Mouse (Mus musculus) liver, postnatal 0 days (tissue): Measurements from ENCODE around the gene Apbb1. TPM values are rescaled to one million over a fixed set of nuclear protein-coding genes. Genes with fewer than 3 reads are reported as not detected.

ENCODE experiments used
- ATAC-seq: fragments of 200-750 bp; cut with Nextera tagmentation; 2 replicates; pipeline ENCODE4 v1.8.0; 2017; ENCODE audit warnings: mild to moderate bottlenecking, moderate library complexity
- DNase-seq: peaks from one replicate; pipeline ENCODE4 v3.0.0-alpha.2; 2016
- H3K27ac ChIP-seq: fragments of 300-500 bp; sonication (generic); 2 replicates; pipeline ENCODE4 v1.5.1; 2014; ENCODE audit warnings: antibody characterized with exemption, moderate library complexity, mild to moderate bottlenecking, low read depth
- H3K27me3 ChIP-seq: fragments of 300-500 bp; sonication (generic); 2 replicates; pipeline ENCODE4 v1.6.1; 2014; ENCODE audit warnings: low read length, control low read depth, mixed read lengths; ENCODE audit not compliant: insufficient read depth
- H3K36me3 ChIP-seq: fragments of 300-500 bp; sonication (generic); replicated peaks from 2 replicates; pipeline ENCODE4 v1.6.1; 2014; ENCODE audit warnings: mild to moderate bottlenecking, control low read depth, low read length, moderate library complexity, mixed read lengths; ENCODE audit not compliant: insufficient read depth
- H3K4me1 ChIP-seq: fragments of 300-500 bp; sonication (generic); 2 replicates; pipeline ENCODE4 v1.6.1; 2014; ENCODE audit warnings: antibody characterized with exemption, mild to moderate bottlenecking, control low read depth; ENCODE audit not compliant: insufficient read depth
- H3K4me2 ChIP-seq: fragments of 300-500 bp; sonication (generic); 2 replicates; pipeline ENCODE4 v1.6.1; 2014; ENCODE audit warnings: low read depth, mild to moderate bottlenecking, low read length, moderate library complexity, mixed read lengths
- H3K4me3 ChIP-seq: fragments of 300-500 bp; sonication (generic); 2 replicates; pipeline ENCODE4 v1.5.1; 2014; ENCODE audit warnings: low read depth, low read length
- H3K9ac ChIP-seq: fragments of 300-500 bp; sonication (generic); replicated peaks from 2 replicates; pipeline ENCODE4 v1.6.1; 2014; ENCODE audit warnings: mild to moderate bottlenecking, moderate library complexity
- H3K9me3 ChIP-seq: fragments of 300-500 bp; sonication (generic); 2 replicates; pipeline ENCODE4 v1.6.1; 2016; ENCODE audit warnings: mild to moderate bottlenecking, control low read depth, low read length, mixed read lengths
- CTCF ChIP-seq: sonication (generic); IDR thresholded peaks from 2 replicates; pipeline ENCODE4 v1.5.1; 2016; ENCODE audit warnings: antibody characterized with exemption, low read depth
- EP300 ChIP-seq: IDR thresholded peaks from 2 replicates; pipeline ENCODE4 v1.6.1; 2016; ENCODE audit warnings: antibody characterized with exemption, low read depth, mild to moderate bottlenecking
- WGBS: fragments of 180-500 bp; shearing (Covaris S2); extraction: QIAGEN DNeasy Blood & Tissue Kit; methylation state at CpG from one replicate; pipeline ENCODE4 v1.1.7; 2014; ENCODE audit not compliant: insufficient replicate concordance; 5-methylcytosine and 5-hydroxymethylcytosine counted together
- polyA plus RNA-seq: library from polyadenylated mRNA; unstranded; fragments of >200 nt; fragmentation: Nextera tagmentation; extraction: Ambion mirVana; gene quantifications from 2 replicates; pipeline ENCODE4 v1.2.1, GENCODE M21; 2015

Apbb1 gene
- polyA plus RNA-seq, 1 experiment from 2014 or later: 0.92 TPM

- WGBS: 93% methylated on average over 22 of the region's 22 CpGs
Measured at GRCm38 (mm10) chr7:105617810-105618209, 36.4 kb upstream of the Apbb1 start.

GRCm38 (mm10) chr7:105616561-105616960 lies 35.1 kb upstream of the Apbb1 start:
- H3K27me3 ChIP-seq: no peaks in the 10 kb centered on the region
- 83% methylated on average over 6 of the region's 6 CpGs for WGBS
- H3K27ac ChIP-seq: no peak overlapping the region
- H3K4me2 ChIP-seq: no peak overlapping the region
- no peak overlapping the region for H3K4me3 ChIP-seq
- H3K9ac ChIP-seq: no peak overlapping the region
- H3K4me1 ChIP-seq: no peaks in the 10 kb centered on the region
- H3K9me3 ChIP-seq: no peaks in the 10 kb centered on the region
- ATAC-seq: no peak
- peaks cover 24% of the 10 kb centered on the region for H3K36me3 ChIP-seq
- no peak for DNase-seq
- no peak for TF ChIP-seq CTCF
- TF ChIP-seq EP300: no peak

More at GRCm38 (mm10) chr7:105617810-105618209, 36.4 kb upstream of the Apbb1 start:
- H3K4me3 ChIP-seq: no peak overlapping the region
- no peaks in the 10 kb centered on the region for H3K9me3 ChIP-seq
- TF ChIP-seq CTCF: no peak
- TF ChIP-seq EP300: no peak
- H3K9ac ChIP-seq: no peak overlapping the region
- no peak overlapping the region for H3K4me2 ChIP-seq
- DNase-seq (no peak), ATAC-seq (no peak)
- H3K27ac ChIP-seq: no peak overlapping the region
- no peaks in the 10 kb centered on the region for H3K4me1 ChIP-seq
- H3K36me3 ChIP-seq: peaks cover 21% of the 10 kb centered on the region
- no peaks in the 10 kb centered on the region for H3K27me3 ChIP-seq

- no peak overlapping the region for H3K9ac ChIP-seq
- DNase-seq (no peak), ATAC-seq (peak; percentile 54)
- H3K4me2 ChIP-seq: no peak overlapping the region
- WGBS: 68% methylated on average over 1 of the region's 1 CpGs
- no peaks in the 10 kb centered on the region for H3K27me3 ChIP-seq
- H3K9me3 ChIP-seq: no peaks in the 10 kb centered on the region
- H3K4me1 ChIP-seq: no peaks in the 10 kb centered on the region
- no peak overlapping the region for H3K27ac ChIP-seq
- TF ChIP-seq EP300 (no peak), CTCF (no peak)
- no peak overlapping the region for H3K4me3 ChIP-seq
- peaks cover 29% of the 10 kb centered on the region for H3K36me3 ChIP-seq
Measured at GRCm38 (mm10) chr7:105615720-105616119, 34.3 kb upstream of the Apbb1 start.

GRCm38 (mm10) chr7:105614400-105614799 lies 32.9 kb upstream of the Apbb1 start:
- Histone ChIP-seq H3K27ac (no peak overlapping the region), H3K36me3 (peaks cover 29% of the 10 kb centered on the region)
- WGBS: 71% methylated on average over 1 of the region's 1 CpGs

GRCm38 (mm10) chr7:105611767-105612166 lies 30.3 kb upstream of the Apbb1 start:
- no peak overlapping the region for H3K9ac ChIP-seq
- H3K4me1 ChIP-seq: no peaks in the 10 kb centered on the region
- H3K36me3 ChIP-seq: peaks cover 20% of the 10 kb centered on the region; the same call in 1 of the 2 replicates
- no peaks in the 10 kb centered on the region for H3K27me3 ChIP-seq
- H3K4me2 ChIP-seq: no peak overlapping the region
- no peak for DNase-seq
- H3K4me3 ChIP-seq: no peak overlapping the region
- WGBS: 82% methylated on average over 1 of the region's 1 CpGs
- ATAC-seq: no peak
- TF ChIP-seq EP300: no peak
- no peak for TF ChIP-seq CTCF
- no peak overlapping the region for H3K27ac ChIP-seq
- no peaks in the 10 kb centered on the region for H3K9me3 ChIP-seq

More at GRCm38 (mm10) chr7:105614400-105614799, 32.9 kb upstream of the Apbb1 start:
- Histone ChIP-seq H3K9me3 (no peaks in the 10 kb centered on the region), H3K4me3 (no peak overlapping the region), H3K9ac (no peak overlapping the region), H3K4me1 (no peaks in the 10 kb centered on the region), H3K4me2 (no peak overlapping the region), H3K27me3 (no peaks in the 10 kb centered on the region)
- no peak for DNase-seq
- no peak for ATAC-seq
- TF ChIP-seq EP300: no peak
- TF ChIP-seq CTCF: no peak

- no peak for ATAC-seq
- no peaks in the 10 kb centered on the region for H3K27me3 ChIP-seq
- peaks cover 18% of the 10 kb centered on the region; the same call in 1 of the 2 replicates for H3K36me3 ChIP-seq
- no peaks in the 10 kb centered on the region for H3K9me3 ChIP-seq
- 53% methylated on average over 3 of the region's 3 CpGs for WGBS
- H3K4me2 ChIP-seq: no peak overlapping the region
- H3K4me1 ChIP-seq: no peaks in the 10 kb centered on the region
- no peak overlapping the region for H3K27ac ChIP-seq
- no peak for DNase-seq
- no peak overlapping the region for H3K9ac ChIP-seq
- H3K4me3 ChIP-seq: no peak overlapping the region
- TF ChIP-seq EP300 (no peak), CTCF (no peak)
Measured at GRCm38 (mm10) chr7:105608467-105608866, 27.0 kb upstream of the Apbb1 start.
